Mouse (Mus musculus) thymus, postnatal 4 days (tissue): ENCODE data around the gene Ube2d3.
A peak's percentile ranks its signal among the peaks of the same experiment; 100 is the strongest.
"Not testable (repeated sequence)": the region's sequence is repeated elsewhere in the genome, so short reads cannot be mapped to it uniquely, and the experiment has no call there.

Experiments
- DNase-seq: peaks from one replicate; pipeline ENCODE4 v3.0.0; 2021

Ube2d3 gene

GRCm38 (mm10) chr3:135497956-135498355, 60.0 kb downstream of the Ube2d3 start:
- not testable (repeated sequence) for DNase-seq

- DNase-seq: no peak
Observed at GRCm38 (mm10) chr3:135498891-135499290, 60.9 kb downstream of the Ube2d3 start.

GRCm38 (mm10) chr3:135503160-135503559, 65.2 kb downstream of the Ube2d3 start:
- DNase-seq: no peak

GRCm38 (mm10) chr3:135505369-135505909, 67.5 kb downstream of the Ube2d3 start:
- peak; percentile 87 for DNase-seq

GRCm38 (mm10) chr3:135505916-135506482, 68.0 kb downstream of the Ube2d3 start:
- DNase-seq: no peak

GRCm38 (mm10) chr3:135507506-135507905, 69.6 kb downstream of the Ube2d3 start:
- DNase-seq: no peak

GRCm38 (mm10) chr3:135508191-135508590, 70.2 kb downstream of the Ube2d3 start:
- no peak for DNase-seq

- no peak for DNase-seq
Observed at GRCm38 (mm10) chr3:135510372-135510771, 72.4 kb downstream of the Ube2d3 start.

GRCm38 (mm10) chr3:135511683-135512082, 73.7 kb downstream of the Ube2d3 start:
- peak; percentile 59 for DNase-seq

GRCm38 (mm10) chr3:135513270-135513669, 75.3 kb downstream of the Ube2d3 start:
- no peak for DNase-seq

GRCm38 (mm10) chr3:135513800-135514425, 76.0 kb downstream of the Ube2d3 start:
- DNase-seq: no peak

- DNase-seq: peak; percentile 57
Observed at GRCm38 (mm10) chr3:135515246-135515645, 77.3 kb downstream of the Ube2d3 start.

GRCm38 (mm10) chr3:135516891-135517290, 78.9 kb downstream of the Ube2d3 start:
- peak; percentile 25 for DNase-seq
